Mouse (Mus musculus) layer of hippocampus, adult 9-10 months (tissue): Measurements from ENCODE around the gene Gm20388.
"Not testable (repeated sequence)": the region's sequence is repeated elsewhere in the genome, so short reads cannot be mapped to it uniquely, and the experiment has no call there.

ENCODE experiments used
- DNase-seq: peaks from one replicate; pipeline ENCODE4 v3.0.0; 2022; ENCODE audit warnings: low spot score

The Gm20388 gene

DNA sequence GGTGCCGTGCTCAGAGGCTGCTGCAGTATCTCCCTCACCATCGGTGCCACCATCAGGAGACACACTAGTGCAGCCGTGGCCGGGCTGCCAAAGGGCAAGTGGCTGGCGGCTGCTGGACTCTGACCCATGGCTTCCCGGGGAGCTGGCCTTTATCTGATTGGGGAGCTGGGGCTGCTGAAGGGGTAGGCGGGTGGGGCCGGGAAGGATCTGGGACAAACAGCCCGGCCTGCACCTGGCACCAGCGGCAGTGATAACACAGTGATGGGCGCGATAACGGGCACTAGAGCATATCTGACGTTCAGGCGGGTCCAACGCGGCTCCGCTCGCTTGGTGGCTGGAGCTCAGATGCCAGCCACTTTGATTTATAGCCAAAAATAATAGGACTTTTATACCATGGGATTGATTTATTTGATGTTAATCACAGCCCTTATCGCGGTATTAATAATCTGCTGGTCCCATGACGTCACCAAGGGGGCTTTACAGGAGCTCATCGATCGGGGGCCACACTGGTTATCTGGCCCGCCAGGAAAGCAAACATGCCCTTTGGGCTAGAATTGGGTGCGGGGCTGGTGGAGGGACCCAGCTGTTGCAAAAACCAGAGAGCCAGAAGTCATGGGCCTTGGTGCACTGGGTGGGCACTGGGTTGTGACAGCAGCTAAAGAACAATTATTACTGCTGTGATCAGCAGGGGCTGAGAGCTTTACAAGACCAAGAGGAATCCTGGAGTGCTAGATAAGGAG lies 2396.2 kb downstream of the Gm20388 start:
- no peak for DNase-seq

GRCm38 (mm10) chr8:122307836-122308235 lies 2397.2 kb downstream of the Gm20388 start:
- no peak for DNase-seq

- DNase-seq, result no peak
Observed at GRCm38 (mm10) chr8:122309272-122309671, 2398.6 kb downstream of the Gm20388 start.

DNA sequence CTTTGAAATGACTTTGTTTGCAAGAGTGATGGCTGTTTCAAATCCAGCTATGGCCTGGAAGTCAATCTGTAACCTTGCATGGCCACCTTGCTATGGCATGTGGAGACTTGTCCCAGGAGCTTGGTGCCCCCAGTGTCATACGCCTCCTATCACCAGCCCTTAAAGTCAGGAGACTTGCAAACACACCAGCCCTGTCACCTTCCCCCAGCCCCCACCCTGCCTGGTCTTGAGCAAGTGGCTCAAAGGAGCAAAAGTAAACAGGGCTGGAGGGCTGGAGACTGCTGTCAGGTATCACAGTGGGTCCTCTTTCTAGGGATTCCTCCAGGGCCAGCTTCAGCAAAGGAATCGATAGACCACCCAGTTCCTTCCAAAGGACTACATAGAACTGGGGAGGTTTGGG lies 2400.5 kb downstream of the Gm20388 start:
- DNase-seq, result no peak

DNA sequence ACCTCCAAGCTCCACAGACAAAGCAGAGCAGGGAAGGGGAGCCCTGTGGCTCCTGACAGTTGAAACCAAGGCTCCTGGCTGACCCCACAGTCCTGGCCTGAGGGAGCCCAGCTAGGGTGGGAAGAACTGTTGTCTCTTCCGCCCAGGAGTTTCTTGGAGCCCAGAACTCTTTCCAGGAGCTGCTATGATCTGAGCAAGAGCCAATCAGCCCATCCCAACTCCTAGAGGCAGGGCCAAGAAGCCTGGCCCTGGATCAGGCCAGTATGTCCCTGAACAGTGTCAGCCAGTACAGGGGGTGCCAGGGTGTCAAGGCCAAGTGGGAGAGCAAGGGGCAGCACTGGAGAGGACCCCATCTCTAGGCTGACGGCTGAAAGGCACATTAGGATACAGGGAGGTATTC lies 2401.9 kb downstream of the Gm20388 start:
- DNase-seq, result no peak

DNA sequence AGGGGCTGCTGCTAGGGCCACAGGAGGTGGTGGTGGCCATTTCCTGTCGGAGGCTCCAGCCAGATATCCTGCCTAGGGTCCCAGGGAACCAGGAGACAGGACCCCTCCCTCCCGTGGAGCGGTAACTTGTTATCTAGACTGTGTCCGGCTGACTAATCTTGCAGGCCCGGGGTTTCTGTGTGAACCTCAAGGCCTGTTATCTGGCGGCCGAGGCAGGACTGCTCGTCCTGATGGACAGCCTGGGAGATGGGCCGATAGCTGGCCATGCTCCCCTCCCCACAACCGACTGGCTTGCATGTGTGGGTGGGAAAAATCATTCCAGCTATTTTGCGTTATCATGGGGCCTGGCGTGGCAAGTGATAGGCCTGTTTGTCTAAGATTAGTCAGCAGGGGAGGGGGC lies 2402.7 kb downstream of the Gm20388 start:
- DNase-seq, result no peak

DNA sequence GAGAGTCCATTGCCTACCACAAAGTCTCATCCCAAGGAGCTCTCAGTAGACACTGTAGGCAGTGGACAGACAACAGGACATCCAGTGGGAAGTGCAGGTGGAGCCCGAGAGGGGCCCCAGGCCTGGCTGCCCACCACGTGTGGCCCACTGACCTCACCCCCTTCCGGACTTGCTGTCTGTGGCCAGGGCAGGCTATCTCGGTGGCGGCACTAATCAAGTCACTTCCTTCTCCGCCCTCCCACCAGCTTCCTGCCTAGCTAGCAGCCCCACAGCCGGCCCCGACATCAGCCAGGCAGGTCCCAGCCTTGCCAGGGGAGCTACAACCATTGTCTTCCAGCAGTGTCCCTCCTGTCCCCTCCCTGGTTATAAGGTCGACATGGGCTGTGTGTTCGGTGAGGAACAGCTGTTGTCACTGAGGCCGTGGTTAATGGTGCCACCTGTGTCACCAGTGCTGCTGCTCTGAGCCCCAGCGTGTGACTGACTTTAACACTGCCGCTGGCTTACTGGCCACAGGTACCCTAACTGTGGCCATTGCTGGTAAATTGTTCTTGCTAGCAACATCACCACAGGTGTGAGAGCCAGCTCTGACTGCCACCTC lies 2404.4 kb downstream of the Gm20388 start:
- no peak for DNase-seq

DNA sequence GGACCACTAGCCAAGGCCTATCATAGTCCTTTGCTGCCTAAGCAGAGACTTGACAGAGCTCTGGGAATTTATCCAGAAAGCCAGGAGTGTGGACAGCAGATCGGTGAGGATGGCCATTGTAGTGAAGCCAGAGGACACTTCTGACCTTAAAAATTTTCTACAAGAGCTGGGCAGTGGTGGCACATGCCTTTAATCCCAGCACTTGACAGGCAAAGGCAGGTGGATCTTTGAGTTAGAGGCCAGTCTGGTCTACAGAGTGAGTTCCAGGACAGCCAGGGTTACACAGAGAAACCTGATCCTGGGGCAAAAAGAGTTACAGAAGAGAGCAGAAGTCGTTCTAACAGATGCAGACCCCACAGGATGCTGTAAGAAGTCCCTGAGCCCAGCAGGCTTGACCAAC lies 2405.8 kb downstream of the Gm20388 start:
- no peak for DNase-seq

- DNase-seq, result no peak
Observed at GRCm38 (mm10) chr8:122317918-122318475, 2407.4 kb downstream of the Gm20388 start.

GRCm38 (mm10) chr8:122319045-122319707 lies 2408.5 kb downstream of the Gm20388 start:
- DNase-seq, result no peak

DNA sequence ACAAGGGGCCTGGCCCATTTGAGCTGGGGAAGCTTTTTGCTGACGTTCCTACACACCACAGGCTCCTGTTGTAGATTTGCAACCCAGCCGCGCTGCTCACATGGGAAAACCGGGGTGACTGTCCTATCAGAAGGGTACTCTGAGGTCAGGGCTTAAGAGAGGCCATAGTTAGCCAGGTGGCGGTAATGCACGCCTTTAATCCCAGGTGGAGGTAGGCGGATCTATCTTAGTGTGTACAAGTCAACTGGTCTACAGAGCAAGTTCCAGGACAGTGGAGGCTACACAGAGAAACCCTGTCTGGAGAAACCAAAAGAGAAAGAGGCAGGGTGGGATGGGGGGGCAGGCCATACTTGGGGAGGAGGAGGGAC lies 2409.1 kb downstream of the Gm20388 start:
- DNase-seq, result no peak

DNA sequence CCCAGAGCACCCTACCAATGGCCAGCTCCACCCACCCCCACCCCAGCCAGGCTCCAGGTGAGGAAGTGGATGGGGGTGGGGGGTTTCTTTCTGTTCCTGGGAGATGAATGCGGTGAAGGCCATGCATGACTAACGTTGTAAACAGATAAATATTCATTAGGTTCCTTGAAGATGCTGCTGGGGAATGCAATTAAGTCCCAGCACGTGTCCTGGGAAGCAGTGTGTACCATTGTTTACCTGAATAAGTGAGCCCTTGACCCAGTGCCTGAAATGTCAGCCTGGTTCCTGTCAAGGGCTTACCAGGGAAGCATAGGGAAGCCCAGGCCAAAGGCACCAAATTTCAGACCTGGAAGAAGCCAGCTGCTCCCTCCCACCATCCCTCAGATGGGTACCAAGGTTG lies 2409.9 kb downstream of the Gm20388 start:
- DNase-seq, result no peak

- no peak for DNase-seq
Observed at GRCm38 (mm10) chr8:122321455-122321921, 2410.8 kb downstream of the Gm20388 start.

GRCm38 (mm10) chr8:122322126-122322525 lies 2411.5 kb downstream of the Gm20388 start:
- DNase-seq, result no peak

DNA sequence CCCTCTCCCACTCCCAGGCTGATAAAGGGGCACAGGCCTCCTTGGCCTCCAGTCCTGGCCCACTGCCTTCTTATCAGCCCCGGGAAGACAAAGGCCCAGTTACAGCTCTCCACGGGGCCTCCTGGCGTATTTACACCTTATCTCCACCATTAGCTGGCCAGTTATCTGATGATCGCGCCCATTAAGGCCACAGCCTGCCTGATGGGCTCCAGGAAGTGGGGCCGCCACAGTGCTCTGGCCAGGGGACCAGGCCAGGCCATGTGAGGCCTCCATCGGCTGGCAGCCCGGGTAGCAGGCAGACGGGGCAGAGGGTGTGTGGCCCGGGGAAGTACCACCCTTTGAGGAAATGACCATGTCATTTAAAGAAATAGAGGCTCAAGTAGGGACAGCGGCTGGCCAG lies 2412.2 kb downstream of the Gm20388 start:
- no peak for DNase-seq

- DNase-seq, result not testable (repeated sequence)
Observed at GRCm38 (mm10) chr8:122323951-122324402, 2413.3 kb downstream of the Gm20388 start.

GRCm38 (mm10) chr8:122325196-122325595 lies 2414.6 kb downstream of the Gm20388 start:
- DNase-seq, result no peak

GRCm38 (mm10) chr8:122326114-122326542 lies 2415.5 kb downstream of the Gm20388 start:
- DNase-seq, result no peak

GRCm38 (mm10) chr8:122329072-122329471 lies 2418.4 kb downstream of the Gm20388 start:
- DNase-seq, result no peak

DNA sequence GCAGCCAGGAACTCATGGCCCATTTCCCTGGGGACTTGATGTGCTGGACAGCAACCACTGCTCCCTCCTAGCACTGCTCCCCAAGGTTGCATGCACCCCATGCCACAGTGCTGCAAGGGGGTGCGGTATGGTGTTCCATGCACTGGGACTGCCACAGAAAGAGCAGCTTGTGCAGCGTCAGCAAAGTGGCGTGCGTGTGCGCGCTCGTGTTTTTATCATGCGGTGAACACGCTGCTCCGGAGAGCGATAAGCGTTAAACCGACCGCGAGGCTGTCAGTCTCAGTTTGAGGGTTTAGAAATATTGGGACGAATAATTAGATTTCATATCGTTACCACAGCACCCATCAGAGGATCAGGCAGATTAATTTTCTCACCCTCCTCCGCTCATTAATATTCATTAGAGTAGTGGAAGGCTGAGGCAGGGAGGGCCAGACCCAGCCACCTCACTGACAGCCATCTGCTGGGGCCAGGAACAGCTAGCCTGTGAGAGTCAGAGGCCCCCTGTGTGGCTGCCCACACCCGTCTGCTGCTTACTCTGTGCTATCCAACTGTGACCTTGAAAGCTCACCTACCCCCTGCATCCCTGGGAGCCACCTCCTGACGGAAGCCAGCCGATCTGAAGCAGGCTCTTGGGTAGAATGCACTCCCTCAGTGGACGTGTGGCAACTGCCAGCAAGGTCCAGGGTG lies 2419.1 kb downstream of the Gm20388 start:
- DNase-seq, result no peak

GRCm38 (mm10) chr8:122330446-122331133 lies 2419.9 kb downstream of the Gm20388 start:
- DNase-seq, result no peak

DNA sequence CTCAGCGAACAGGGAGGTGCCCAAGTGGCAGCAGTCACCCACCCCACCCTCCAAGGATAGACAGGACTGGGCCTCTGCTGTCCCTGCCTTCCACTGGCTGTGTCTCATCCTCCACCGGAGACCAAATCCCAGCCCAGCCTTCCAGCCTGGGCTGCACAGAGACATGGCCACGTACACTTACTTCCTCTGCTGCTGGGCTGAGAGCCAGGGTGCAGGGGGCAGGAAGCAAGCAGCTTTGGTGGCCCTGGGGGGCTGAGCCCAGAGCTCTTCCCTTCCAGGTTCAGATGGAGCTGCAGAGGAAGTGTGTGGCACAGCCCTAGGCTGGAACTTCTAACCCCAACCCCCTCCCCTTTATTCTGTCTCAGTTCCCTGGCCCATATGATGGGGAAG lies 2420.5 kb downstream of the Gm20388 start:
- no peak for DNase-seq
